Mouse (Mus musculus) mouse embryonic stem cell (cell line): ENCODE data around the gene Shpk.

Experiments
- in situ Hi-C, 2 experiments: fragments of 300-500 bp; cut with MboI; formaldehyde crosslinking; loops; 1 replicate in 1 of 2; 3 replicates in 1 of 2; pipeline ENCODE4 v1.14.3; 2019 to 2020; ENCODE audit warnings: low sequenced_read_pairs in 2 of 2, low pct_unique_long_range_greater_than_20kb in 1 of 2, mixed read lengths in 1 of 2; ENCODE audit not compliant: unreplicated experiment in 1 of 2

Shpk gene

DNA sequence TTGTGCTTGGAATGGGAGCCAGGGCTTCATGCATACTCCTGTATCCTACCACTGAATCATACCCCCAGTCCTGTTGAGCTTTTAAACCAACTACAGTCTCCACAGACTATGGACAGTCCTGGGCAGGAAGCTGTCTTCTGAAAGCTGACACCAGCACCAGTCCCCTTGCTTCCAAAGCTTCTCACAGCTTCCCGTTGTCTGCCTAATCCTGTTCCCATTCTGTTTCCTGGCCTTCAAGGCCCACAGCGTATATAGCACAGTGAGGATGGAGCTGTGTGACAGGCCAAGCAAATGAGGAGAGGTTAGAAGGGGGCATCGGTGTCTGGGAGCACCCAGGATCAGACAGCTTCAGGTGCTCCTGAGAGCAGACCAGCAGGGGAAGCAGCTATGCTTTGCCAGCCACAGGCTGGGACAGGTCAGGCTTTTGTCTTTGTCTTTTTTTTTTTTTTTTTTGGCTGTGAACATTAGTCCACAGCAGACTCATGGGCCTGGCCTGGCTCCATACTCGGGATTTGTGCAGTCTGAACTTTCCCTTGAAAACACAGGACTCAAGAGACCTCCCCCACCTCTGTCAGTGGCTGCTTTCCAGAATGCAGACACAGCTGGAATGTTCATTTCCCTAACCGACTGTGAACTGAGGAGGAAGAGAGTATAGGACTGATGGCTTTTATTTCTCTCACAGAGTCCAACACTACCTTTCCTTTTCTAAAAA is 36.9 kb downstream of the Shpk start:
- in situ Hi-C loops = loop anchor here in 1 of 2 experiments (25.0 kb wide), 1 partner anchor 1126 kb away; the partner anchor contains the start of genes Olfr411 and Olfr412

DNA sequence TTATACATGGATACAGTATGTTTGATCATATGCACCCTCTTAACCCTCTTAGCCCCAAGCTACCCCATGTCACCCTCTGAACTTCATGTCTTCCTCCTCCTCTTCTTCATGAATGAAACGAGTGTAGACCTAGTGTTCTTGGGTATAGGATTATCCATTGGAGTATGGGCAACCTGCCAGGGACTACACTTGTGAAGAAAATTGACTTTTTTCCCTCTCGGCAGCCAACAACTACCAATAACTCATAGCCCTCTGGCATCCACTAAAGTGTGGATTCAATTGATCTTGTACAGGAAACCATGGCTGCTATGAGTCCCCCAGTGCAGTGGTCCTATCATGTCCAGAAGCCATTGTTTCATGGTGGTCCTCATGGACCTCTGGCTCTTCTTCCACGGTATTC is 37.5 kb downstream of the Shpk start:
- in situ Hi-C loops = loop anchor here in 1 of 2 experiments (25.0 kb wide), 1 partner anchor 1126 kb away; the partner anchor contains the start of genes Olfr411 and Olfr412

DNA sequence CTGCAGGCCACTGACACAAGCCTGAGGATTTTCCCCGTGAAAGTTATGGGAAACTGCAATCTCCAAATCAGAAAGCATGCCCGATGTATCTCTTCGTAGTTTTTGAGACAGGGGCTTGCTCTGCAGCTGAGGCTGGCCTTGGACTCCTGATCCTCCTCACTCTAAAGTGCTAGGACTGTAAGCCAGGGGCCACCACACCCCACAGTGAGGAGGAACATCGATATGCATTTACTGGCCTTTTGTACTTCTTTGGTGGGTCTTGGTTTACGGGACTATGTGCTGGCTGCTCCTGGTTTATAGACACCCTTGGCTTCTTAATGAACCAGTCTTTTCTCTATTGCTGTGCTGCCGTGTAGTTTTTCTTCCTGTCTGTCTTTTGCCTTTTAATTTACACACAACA is 42.9 kb downstream of the Shpk start:
- in situ Hi-C loops = loop anchor here in 1 of 2 experiments (25.0 kb wide), 1 partner anchor 1120 kb away; the partner anchor contains the start of genes Olfr411 and Olfr412

DNA sequence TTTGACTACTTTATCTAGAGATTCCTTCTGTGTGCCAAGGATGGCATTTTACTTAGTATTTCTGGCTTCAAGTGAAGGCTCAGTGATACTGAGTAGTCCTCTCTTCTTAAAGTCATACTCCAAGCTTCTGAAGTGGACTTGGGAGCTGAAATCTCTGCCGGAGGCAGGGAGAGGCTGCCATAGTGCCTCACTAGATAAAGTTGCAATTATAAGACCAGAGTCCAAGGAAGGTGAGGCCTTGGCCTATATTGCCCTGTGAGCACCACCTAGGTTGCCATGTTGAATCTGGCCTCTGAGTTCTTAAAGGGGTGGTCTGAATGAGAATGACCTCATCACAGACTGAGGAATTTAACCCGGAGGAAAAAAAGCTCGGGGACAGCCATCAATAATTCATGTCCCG is 43.5 kb downstream of the Shpk start:
- in situ Hi-C loops = loop anchor here in 1 of 2 experiments (25.0 kb wide), 1 partner anchor 1120 kb away; the partner anchor contains the start of genes Olfr411 and Olfr412

DNA sequence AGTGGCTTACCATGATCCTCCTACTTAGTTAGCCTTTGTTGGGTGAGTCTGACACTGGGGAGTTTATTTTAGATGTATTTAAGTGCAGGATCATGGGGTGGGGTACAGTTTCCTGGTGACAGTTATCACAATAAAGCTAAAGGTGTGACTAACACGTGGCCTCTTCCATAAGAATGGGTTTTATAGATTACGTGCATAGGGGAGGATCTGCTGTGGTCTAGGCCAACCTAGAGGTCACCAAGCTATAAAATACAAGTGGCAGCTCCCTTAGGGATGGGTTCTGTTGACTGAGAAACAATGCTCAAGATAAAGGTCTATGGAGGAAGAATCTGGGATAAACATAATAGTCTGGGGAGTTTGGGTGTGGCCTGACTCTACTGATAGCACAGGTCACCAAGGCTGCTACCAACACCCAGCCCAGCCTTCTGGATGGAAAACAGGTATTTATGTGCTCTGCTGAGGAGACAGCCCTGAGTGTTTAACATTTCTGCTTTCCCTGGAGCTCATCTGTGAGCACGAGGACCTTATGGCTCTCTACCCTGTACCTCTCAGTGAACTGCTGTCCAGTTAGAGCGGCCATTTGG is 58.2 kb downstream of the Shpk start:
- in situ Hi-C loops = no loop called here

DNA sequence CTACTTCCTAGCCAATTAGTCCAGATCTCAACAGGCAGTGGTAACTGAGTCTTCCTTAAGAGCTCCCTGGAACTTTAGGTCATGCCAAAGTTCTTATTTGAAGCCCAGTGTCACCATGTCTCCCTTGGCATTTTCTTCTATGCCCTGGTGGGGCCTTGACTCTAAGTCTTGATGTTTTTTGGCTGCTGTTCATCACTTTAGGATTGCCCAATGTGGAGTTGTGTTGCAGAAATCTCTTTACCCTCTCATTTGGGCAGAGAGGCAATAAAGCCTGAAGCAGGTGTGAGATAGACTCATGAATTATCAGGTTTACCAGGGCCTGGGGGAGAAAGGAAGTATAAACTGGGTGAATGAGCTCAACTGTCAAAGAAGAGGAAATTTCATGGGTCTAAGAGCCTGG is 59.4 kb downstream of the Shpk start:
- in situ Hi-C loops = no loop called here

DNA sequence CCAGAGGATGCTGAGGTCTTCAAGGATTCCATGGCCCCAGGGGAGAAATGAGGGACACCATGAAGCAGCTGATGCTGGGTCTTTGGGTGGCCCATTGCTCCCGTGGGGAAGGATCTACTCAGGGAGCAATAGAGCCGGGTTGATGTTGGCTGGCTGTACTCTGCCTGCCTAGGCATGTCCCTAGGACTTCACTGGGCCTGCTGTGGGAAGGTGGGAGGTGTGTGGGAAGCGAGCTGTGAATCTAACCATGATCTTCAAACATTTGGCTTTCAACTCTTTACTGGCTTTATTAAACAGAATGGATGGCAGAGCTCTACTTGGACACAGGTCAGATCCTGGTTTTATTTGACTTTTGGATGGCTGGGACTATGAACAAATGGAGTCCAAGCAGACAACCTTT is 61.2 kb downstream of the Shpk start:
- in situ Hi-C loops = no loop called here

DNA sequence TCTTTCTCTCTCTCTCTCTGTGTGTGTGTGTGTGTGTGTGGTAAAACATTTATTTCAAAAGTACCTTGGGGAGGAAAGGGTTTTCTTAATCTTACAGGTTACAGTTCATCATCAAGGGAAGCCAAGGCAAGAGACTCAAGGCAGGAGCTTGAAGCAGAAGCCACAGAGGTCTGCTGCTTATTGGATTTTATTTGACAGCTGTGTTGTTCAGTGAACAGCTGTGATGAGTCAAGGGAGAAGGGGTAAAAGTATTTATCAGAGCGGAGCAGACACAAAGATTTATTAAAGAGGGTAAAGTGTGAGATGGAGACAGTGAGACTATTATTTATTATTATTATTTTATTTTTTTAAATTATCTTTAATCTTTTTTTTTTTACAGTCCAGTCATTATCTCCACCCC is 62.1 kb downstream of the Shpk start:
- in situ Hi-C loops = no loop called here

DNA sequence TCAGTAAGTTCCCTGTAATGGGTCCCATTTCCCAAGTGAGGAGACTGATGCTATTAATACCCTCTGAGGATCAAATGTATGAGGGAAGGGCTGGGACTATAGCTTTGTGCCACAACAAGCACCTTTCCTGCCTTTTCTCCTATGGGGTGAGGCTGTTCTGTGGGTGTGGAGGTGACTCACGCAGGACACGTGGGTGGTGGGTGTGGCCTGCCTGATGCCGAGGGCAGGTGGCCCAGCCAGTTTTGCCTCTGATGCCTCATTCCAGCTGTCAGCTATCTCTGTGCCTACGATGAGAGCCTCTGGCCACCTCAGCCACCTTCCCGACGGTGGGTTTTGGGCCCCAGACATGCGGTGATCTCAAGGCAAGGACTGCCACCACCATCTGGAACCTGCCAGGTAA is 68.0 kb downstream of the Shpk start, which contains the start of gene Trpv3:
Gene Trpv3, plus strand, starts transcription at position 122 of the 400 bp plus-strand sequence.
- in situ Hi-C loops = no loop called here
